8 mouse cellular contexts compared by ENCODE assay signal in the genomic region with DNA sequence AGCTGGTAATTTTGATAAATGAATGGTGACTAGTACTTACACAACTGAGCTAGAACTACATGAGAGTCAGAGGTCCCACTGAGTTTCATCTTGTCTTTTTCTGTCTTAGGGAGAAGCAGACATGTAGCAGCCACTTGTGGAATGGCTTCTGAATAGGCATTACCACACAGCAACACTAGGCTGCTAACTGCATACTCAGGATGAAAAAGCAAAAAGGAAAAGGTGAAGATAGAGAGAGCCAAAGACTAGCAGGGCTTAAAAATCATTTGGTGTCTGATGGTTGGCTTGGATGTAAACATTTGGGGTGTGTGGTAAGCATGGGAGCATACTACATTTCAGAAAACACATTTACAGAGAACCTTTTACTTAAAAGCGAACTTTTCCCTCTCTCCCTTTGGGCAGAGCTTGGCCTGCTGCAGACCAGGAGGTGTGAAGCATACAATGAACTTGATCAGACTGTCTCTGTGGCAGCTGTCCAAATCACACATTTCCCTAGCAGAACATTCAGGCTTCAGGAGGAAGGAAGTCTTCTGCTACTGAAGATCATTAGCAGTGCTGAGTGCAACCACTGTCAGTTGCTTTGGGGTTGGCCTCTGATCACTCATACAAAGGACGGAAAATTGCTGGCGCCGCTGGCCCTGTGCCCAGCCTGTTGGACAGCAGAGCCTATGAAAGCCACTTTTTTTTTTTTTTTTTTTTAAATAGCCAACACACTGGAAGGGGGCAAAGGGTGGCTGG.
DNase-seq lines count a peak whose midpoint lies in the region; ATAC-seq and TF ChIP-seq lines count a peak whose summit lies in the region.

No protein-coding gene starts in this region.

- peaks cover 9% of the 10 kb centered on the region for H3K4me1 ChIP-seq in midbrain, embryonic 13.5 days (replicated peaks)
- H3K4me1 ChIP-seq in midbrain, embryonic 11.5 days (ENCODE audit: control insufficient read depth, insufficient read depth, low read length) = no peaks in the 10 kb centered on the region
- H3K4me1 ChIP-seq in intestine, embryonic 16.5 days (ENCODE audit: control insufficient read depth, insufficient read depth, low read length) = peaks cover 5% of the 10 kb centered on the region; the same call in 1 of the 2 replicates

- no peak for DNase-seq in midbrain, embryonic 11.5 days (ENCODE audit: low spot score, missing footprints)
- peak; percentile 32 to 65 for DNase-seq in cerebellum, postnatal 25 days
- peak; percentile 14 to 38 for DNase-seq in left cerebral cortex, postnatal 25 days (ENCODE audit: low spot score in 2 of 2)
- DNase-seq in thymus, postnatal 25 days = no peak

- H3K79me2 ChIP-seq in myocyte (ENCODE audit: control insufficient read depth, insufficient read depth) = no peaks in the 10 kb centered on the region

- H3K4me2 ChIP-seq in midbrain, embryonic 13.5 days (replicated peaks) = no peak overlapping the region
- no peak overlapping the region for H3K4me2 ChIP-seq in midbrain, embryonic 11.5 days
- no peak overlapping the region for H3K4me2 ChIP-seq in intestine, embryonic 16.5 days (ENCODE audit: low read depth, low read length)
- peak overlapping the region; percentile 22 for H3K4me2 ChIP-seq in myocyte (ENCODE audit: low read depth)

- no peak overlapping the region for H3ac ChIP-seq in myocyte (ENCODE audit: control insufficient read depth, insufficient read length)

- TF ChIP-seq POLR2A in myocyte (IDR thresholded peaks at IDR 0.05; ENCODE audit: insufficient read length, low read depth) = no peak

- no peak overlapping the region for H3K9ac ChIP-seq in midbrain, embryonic 13.5 days (replicated peaks)
- no peak overlapping the region for H3K9ac ChIP-seq in midbrain, embryonic 11.5 days (ENCODE audit: low read length)
- H3K9ac ChIP-seq in intestine, embryonic 16.5 days (ENCODE audit: low read depth, low read length) = no peak overlapping the region

- 64% methylated on average over 4 of the region's 4 CpGs for WGBS in midbrain, embryonic 13.5 days
- 88% methylated on average over 4 of the region's 4 CpGs for WGBS in midbrain, embryonic 11.5 days
- 55% methylated on average over 4 of the region's 4 CpGs for WGBS in intestine, embryonic 16.5 days

- H3K36me3 ChIP-seq in midbrain, embryonic 13.5 days = no peaks in the 10 kb centered on the region
- no peaks in the 10 kb centered on the region for H3K36me3 ChIP-seq in midbrain, embryonic 11.5 days (ENCODE audit: control insufficient read depth, insufficient read depth, low read length)
- no peaks in the 10 kb centered on the region for H3K36me3 ChIP-seq in intestine, embryonic 16.5 days (ENCODE audit: control insufficient read depth, insufficient read depth, low read length)
- no peaks in the 10 kb centered on the region for H3K36me3 ChIP-seq in myocyte (ENCODE audit: control insufficient read depth, insufficient read depth)

- no peaks in the 10 kb centered on the region for H3K27me3 ChIP-seq in midbrain, embryonic 13.5 days
- no peaks in the 10 kb centered on the region for H3K27me3 ChIP-seq in midbrain, embryonic 11.5 days (ENCODE audit: control insufficient read depth, insufficient read depth, low read length)
- H3K27me3 ChIP-seq in intestine, embryonic 16.5 days (replicated peaks; ENCODE audit: control insufficient read depth, insufficient read depth, low read length) = no peaks in the 10 kb centered on the region
- no peaks in the 10 kb centered on the region for H3K27me3 ChIP-seq in myocyte (ENCODE audit: control insufficient read depth, insufficient read depth, insufficient read length)

- no peak overlapping the region for H3K27ac ChIP-seq in midbrain, embryonic 13.5 days
- H3K27ac ChIP-seq in midbrain, embryonic 11.5 days (ENCODE audit: low read depth, low read length) = no peak overlapping the region
- H3K27ac ChIP-seq in intestine, embryonic 16.5 days (ENCODE audit: low read length) = no peak overlapping the region

- no peak overlapping the region for H3K4me3 ChIP-seq in midbrain, embryonic 13.5 days (replicated peaks)
- no peak overlapping the region for H3K4me3 ChIP-seq in midbrain, embryonic 11.5 days (ENCODE audit: low read depth, low read length)
- no peak overlapping the region for H3K4me3 ChIP-seq in intestine, embryonic 16.5 days (ENCODE audit: low read length)
- H3K4me3 ChIP-seq in myocyte = no peak overlapping the region

- no peaks in the 10 kb centered on the region for H3K9me3 ChIP-seq in midbrain, embryonic 13.5 days
- H3K9me3 ChIP-seq in midbrain, embryonic 11.5 days (ENCODE audit: control insufficient read depth, low read length) = no peaks in the 10 kb centered on the region
- H3K9me3 ChIP-seq in intestine, embryonic 16.5 days (ENCODE audit: control insufficient read depth, low read length) = no peaks in the 10 kb centered on the region

- intact Hi-C loops in left cerebral cortex, postnatal 25 days (cut with DNase I) = no loop called here

- ATAC-seq in midbrain, embryonic 13.5 days = peak; percentile 71; the same call in 1 of the 2 replicates
- no peak for ATAC-seq in midbrain, embryonic 11.5 days (ENCODE audit: low FRiP score)
- peak; percentile 79 for ATAC-seq in granulocyte monocyte progenitor cell, adult 5-6 weeks (replicated peaks; ENCODE audit: poor library complexity, severe bottlenecking)
- peak; percentile 84 for ATAC-seq in intestine, embryonic 16.5 days

TF ChIP-seq in myocyte, 11 proteins besides CTCF, POLR2A, EP300 and RAD21:
- TF ChIP-seq REST (IDR thresholded peaks at IDR 0.05; ENCODE audit: insufficient read depth, insufficient read length) (no peak), SRF (IDR thresholded peaks at IDR 0.05; ENCODE audit: control insufficient read depth, insufficient read length, low read depth) (no peak), MAX (IDR thresholded peaks at IDR 0.05; ENCODE audit: low read depth) (no peak), TCF12 (IDR thresholded peaks at IDR 0.05; ENCODE audit: insufficient read depth, poor library complexity, severe bottlenecking) (no peak), MYOG (IDR thresholded peaks at IDR 0.05; ENCODE audit: control insufficient read depth in 1 of 3, insufficient read depth in 1 of 3, insufficient read length in 2 of 3, low read depth in 2 of 3) (no peak), USF1 (IDR thresholded peaks at IDR 0.05; ENCODE audit: low read depth) (no peak), TCF3 (IDR thresholded peaks at IDR 0.05; ENCODE audit: insufficient read length, low read depth) (no peak), MYOD1 (IDR thresholded peaks at IDR 0.05; ENCODE audit: control insufficient read depth in 1 of 3, insufficient read length in 2 of 3, low read depth in 2 of 3) (no peak), POLR2AphosphoS2 (IDR thresholded peaks at IDR 0.05; ENCODE audit: insufficient read length, low read depth) (no peak), E2F4 (IDR thresholded peaks at IDR 0.05; ENCODE audit: insufficient read depth) (no peak), CEBPB (IDR thresholded peaks at IDR 0.05; ENCODE audit: insufficient read depth, poor library complexity, severe bottlenecking) (no peak)

Comparison
In these comparisons a context has a peak if more than half of its experiments do, and no peak if none do; other contexts are left out.
1. DNase-seq: peak in cerebellum, postnatal 25 days (2 of 2) and left cerebral cortex, postnatal 25 days (2 of 2); none in midbrain, embryonic 11.5 days (single experiment) and thymus, postnatal 25 days (single experiment).